Mouse (Mus musculus) heart, embryonic 12.5 days (tissue): ENCODE measurements at regions not wholly inside any gene's neighbourhood (a gene's known extent, or its start where the extent isn't known, plus 50 kb on each side); places are given as distances from the start of the nearest gene placed in this dataset.

Experiments
- ATAC-seq: fragments of 200-750 bp; cut with Nextera tagmentation; 2 replicates; pipeline ENCODE4 v1.8.0; 2017; ENCODE audit warnings: moderate TSS enrichment, moderate library complexity; ENCODE audit not compliant: insufficient number of reproducible peaks, low FRiP score
- H3K27ac ChIP-seq: fragments of 300-500 bp; sonication (generic); 2 replicates; pipeline ENCODE4 v1.5.1; 2016; ENCODE audit warnings: mild to moderate bottlenecking, moderate library complexity; ENCODE audit not compliant: poor library complexity, severe bottlenecking
- H3K27me3 ChIP-seq: fragments of 300-500 bp; sonication (generic); replicated peaks from 2 replicates; pipeline ENCODE4 v1.6.1; 2016; ENCODE audit warnings: mild to moderate bottlenecking, moderate library complexity
- H3K36me3 ChIP-seq: fragments of 300-500 bp; sonication (generic); 2 replicates; pipeline ENCODE4 v1.6.1; 2016; ENCODE audit warnings: mild to moderate bottlenecking, moderate library complexity
- H3K4me1 ChIP-seq: fragments of 300-500 bp; sonication (generic); replicated peaks from 2 replicates; pipeline ENCODE4 v1.6.1; 2016; ENCODE audit warnings: mild to moderate bottlenecking
- H3K4me2 ChIP-seq: fragments of 300-500 bp; sonication (generic); 2 replicates; pipeline ENCODE4 v1.6.1; 2016; ENCODE audit warnings: mild to moderate bottlenecking, moderate library complexity
- H3K4me3 ChIP-seq: fragments of 300-500 bp; sonication (generic); 2 replicates; pipeline ENCODE4 v1.5.1; 2016; ENCODE audit warnings: mild to moderate bottlenecking
- H3K9ac ChIP-seq: fragments of 300-500 bp; sonication (generic); 2 replicates; pipeline ENCODE4 v1.6.1; 2016; ENCODE audit warnings: mild to moderate bottlenecking, moderate library complexity
- H3K9me3 ChIP-seq: fragments of 300-500 bp; sonication (generic); replicated peaks from 2 replicates; pipeline ENCODE4 v1.6.1; 2016; ENCODE audit warnings: mild to moderate bottlenecking, moderate library complexity
- WGBS: fragments of 180-500 bp; shearing (Covaris S2); methylation state at CpG from one replicate; pipeline ENCODE4 v1.1.7; 2016; 5-methylcytosine and 5-hydroxymethylcytosine counted together

GRCm38 (mm10) chr12:59312703-59313102, 93.2 kb upstream of the Fbxo33 start:
- Histone ChIP-seq H3K4me3 (no peak overlapping the region), H3K9me3 (no peaks in the 10 kb centered on the region), H3K27ac (no peak overlapping the region), H3K36me3 (no peaks in the 10 kb centered on the region), H3K4me1 (no peaks in the 10 kb centered on the region), H3K9ac (no peak overlapping the region), H3K4me2 (no peak overlapping the region), H3K27me3 (no peaks in the 10 kb centered on the region)
- ATAC-seq = no peak
- 59% methylated on average over 1 of the region's 1 CpGs for WGBS

DNA sequence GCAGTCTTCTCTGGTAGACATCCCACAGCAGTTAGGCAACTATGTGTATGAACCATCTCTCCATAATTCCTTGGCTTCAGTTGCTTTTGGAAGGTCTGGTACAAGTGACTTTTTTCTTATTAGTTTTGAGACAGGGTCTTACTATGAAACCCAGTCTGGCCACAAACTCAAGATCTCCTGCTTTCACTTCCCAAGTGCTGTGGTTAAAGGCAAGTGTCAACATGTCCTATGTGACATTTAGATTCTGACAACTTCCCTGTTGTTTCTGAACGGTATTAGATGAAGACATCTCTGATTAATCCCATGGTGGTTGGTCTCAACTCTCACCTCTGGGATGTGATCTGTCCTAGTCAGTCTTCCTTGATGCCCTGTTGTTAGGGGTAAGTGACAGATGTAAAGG, 88.4 kb upstream of the Fbxo33 start:
- 60% methylated on average over 1 of the region's 1 CpGs for WGBS

DNA sequence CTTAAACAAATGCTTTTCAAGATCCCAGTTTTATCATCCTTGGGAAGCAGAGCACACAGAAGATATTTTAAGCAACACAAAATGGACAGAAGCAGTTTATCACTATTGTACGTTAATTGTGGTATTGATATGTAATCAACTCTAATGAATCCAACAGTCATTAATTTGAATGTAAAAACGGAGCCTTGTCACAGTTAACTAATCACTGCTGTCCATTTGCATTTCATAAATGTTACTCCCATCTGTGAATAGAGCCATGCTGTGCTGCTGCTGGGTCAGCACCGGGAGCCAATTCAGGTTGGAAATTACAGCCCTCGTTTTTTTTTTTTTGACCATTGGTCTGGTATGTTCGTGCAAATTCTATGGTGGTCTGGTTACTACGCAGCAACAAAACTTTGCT, 85.0 kb upstream of the Fbxo33 start:
- H3K27me3 ChIP-seq = no peaks in the 10 kb centered on the region
- WGBS = 63% methylated on average over 6 of the region's 6 CpGs

More for the DNA sequence above, 88.4 kb upstream of the Fbxo33 start:
- Histone ChIP-seq H3K9me3 (no peaks in the 10 kb centered on the region), H3K9ac (no peak overlapping the region), H3K4me2 (no peak overlapping the region), H3K27ac (no peak overlapping the region), H3K4me3 (no peak overlapping the region), H3K27me3 (no peaks in the 10 kb centered on the region), H3K36me3 (no peaks in the 10 kb centered on the region), H3K4me1 (no peaks in the 10 kb centered on the region)
- ATAC-seq = no peak

More for the DNA sequence above, 85.0 kb upstream of the Fbxo33 start:
- no peaks in the 10 kb centered on the region for H3K36me3 ChIP-seq
- no peaks in the 10 kb centered on the region for H3K9me3 ChIP-seq
- H3K4me1 ChIP-seq = no peaks in the 10 kb centered on the region
- no peak for ATAC-seq
- no peak overlapping the region for H3K4me3 ChIP-seq
- H3K27ac ChIP-seq = no peak overlapping the region
- no peak overlapping the region for H3K9ac ChIP-seq
- no peak overlapping the region for H3K4me2 ChIP-seq
